Mouse (Mus musculus) c-Kit-positive CD71-negative TER-119-negative erythroid progenitor cells, embryonic 14.5 days (primary cell): ENCODE measurements around the gene Olfr867.

ENCODE experiments used
- DNase-seq: peaks from one replicate; pipeline ENCODE4 v3.0.0-alpha.2; 2013; ENCODE audit warnings: low read depth

Olfr867 gene

DNA sequence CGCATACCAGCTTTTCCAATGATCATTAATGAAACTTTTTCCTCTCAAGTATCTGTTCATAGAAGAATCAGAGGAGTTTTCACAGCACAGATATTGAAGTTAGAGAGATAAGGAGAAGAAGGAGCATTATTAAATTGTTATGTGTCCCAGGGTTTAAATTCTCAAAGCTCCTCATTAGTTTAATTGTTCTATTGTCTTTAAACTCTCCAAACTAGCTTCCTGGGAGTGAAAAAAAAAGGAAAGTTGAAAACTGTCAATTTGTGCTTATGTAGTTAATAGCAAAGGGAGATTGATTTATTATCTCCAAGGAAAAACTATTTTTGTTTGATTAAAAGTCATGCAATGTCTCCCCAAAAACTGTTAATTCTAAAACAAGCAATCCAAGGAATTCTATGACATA is at the start of gene Olfr867:
Gene Olfr867 (minus strand): TSS at position 101 of the 400 bp plus-strand sequence.
- no peak for DNase-seq

DNA sequence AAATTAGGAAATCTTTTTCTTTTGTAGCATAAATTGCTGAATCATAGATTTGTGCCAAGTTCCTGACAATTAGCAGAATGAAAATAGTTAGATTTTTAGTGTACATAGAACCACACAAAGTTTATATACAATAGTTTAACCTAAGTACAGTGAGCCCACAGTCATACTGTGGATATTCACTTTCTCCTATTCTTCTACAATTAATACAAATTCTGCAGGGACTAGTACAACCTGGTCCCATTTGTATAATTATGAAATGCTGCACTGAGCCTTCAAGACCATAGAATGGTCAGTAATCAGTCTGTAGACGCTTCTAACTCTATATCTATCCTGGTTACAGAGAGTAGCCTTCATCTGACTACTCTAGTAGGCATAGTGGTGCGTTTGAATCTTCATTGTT is 41.0 kb upstream of the Olfr867 start, which contains the start of gene Olfr868:
Gene Olfr868 (plus strand): TSS at position 301 of the 400 bp plus-strand sequence.
- no peak for DNase-seq

DNA sequence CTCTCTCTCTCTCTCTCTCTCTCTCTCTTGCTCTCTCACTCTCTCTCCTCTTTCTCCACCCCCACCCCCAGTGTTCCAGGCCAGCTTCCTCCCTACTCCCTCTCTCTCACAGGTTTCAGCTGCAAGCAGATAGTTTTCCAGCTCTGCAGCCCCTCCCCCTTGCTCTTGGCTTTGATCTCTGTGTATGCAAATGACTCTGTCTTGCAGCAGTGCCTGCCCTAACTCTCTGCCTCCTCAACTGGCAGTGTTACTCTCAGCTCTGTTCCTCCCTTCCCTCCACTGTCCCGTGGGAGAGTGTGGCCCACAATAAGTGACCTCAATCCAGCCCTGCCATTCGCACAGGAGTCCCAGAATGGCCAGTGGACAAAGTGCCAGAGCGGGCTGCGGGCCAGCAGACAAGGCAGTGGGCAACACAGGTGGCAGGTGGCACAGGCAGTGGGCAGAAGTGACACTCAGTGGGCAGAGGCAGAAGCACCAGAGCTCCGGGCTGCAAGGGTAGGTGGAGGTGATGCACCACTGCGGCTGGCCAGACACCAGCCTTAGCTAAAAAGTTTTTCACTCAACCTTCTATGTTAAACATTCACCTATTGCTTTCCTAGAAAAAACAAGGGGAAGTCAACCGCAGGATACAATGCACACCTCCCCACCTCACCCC is 16.3 kb upstream of the Olfr867 start:
- DNase-seq = no peak

DNA sequence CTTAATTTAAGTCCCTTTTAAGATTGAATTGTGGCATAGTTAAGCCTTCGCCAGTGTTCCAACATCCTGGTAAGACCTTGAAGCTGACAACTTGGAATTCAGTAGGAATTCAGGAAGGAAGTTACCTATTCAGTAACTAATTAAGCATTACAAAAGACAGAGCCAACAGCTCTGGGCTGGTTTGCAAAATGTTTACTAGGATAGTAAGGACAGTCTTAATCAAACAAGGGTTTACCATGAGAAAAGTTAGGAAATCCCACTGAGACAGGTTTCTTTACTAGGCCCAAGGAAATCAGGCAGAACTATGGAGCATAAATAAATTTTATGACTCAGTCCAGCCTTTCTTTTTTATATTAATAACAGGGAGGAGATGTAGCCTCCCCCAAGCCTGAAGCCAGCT is 13.9 kb upstream of the Olfr867 start:
- DNase-seq = no peak

DNA sequence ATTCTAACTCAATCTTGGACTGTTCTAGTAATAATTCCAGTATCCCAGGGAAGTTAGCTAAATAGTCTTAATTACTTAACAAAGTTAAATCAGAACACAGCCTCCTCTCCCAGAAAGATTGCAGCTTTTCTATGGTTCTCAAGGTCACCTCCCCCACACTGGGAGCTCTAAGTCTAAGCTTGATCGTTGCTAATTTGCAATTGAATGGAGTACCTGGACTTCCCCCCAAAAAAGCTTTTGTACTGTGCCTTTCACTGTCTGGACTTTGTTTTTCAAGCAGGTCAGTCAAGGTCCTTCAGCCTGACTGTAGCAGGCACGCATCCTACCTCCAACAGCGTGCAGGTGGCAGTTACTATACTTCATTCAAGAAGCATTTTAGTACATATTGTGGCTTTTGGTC is 12.9 kb upstream of the Olfr867 start:
- DNase-seq = no peak

DNA sequence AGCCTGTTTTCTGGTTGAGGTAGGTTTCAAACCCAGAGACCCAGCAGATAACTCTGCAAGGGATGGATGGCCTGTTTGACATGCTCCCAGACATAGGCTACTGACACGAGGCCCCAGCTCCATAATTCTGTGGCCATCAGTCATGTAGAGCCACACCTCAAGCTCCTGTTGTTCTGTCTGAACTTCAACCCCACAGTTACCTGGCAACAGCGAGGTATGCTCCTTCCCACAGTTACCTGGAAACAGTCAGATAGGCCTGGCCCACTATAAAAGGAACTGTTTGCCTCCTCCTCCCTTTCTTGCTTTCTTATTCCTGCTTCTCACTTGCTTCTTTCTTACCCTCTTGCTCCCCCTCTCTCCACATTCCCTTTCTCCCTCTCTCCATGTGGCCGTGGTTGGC is 9.4 kb downstream of the Olfr867 start:
- DNase-seq = no peak

DNA sequence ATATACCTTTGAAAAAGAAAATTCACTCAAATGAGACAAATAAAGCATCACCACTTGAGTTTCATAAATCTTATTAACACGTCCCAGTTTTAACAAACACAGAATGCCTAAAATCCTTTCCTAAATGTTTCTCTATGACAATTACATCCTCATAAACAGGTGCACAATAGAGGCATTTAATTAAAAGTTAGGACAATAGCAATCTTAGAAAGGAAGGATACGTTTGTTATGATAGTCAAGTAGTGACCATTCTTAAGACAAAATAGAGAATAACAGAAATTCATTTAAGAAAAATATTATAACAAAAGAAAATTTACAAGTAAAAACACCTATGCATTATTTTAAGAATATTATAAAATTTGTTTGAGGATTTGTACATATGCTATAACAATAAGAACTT is 29.4 kb downstream of the Olfr867 start, which contains the start of gene Olfr866:
Gene Olfr866 (minus strand): TSS at position 101 of the 400 bp plus-strand sequence.
- DNase-seq = no peak
